Mouse (Mus musculus): ENCODE results near the gene Syt13. TPM values are rescaled to one million over a fixed set of nuclear protein-coding genes. Genes with fewer than 3 reads are reported as not detected.

Gene Syt13
- 7.8 and 8.9 TPM in 2 replicates for polyA plus RNA-seq (2015; fragmentation: Nextera tagmentation; extraction: Ambion mirVana)

- H3K9me3 ChIP-seq, result no peaks in the 10 kb centered on the region
- H3K9ac ChIP-seq, result peak within 1 kb of the TSS; percentile 70
- H3K4me1 ChIP-seq, result peaks cover 53% of the 10 kb centered on the region
- H3K27me3 ChIP-seq, result peaks cover 63% of the 10 kb centered on the region
- WGBS, result under 1% methylated on average over 38 of the region's 38 CpGs
- H3K27ac ChIP-seq, result no peak within 1 kb of the TSS
- peak within 1 kb of the TSS; percentile 49 for H3K4me3 ChIP-seq
- ATAC-seq (ENCODE audit: low FRiP score, low read depth), result peak; percentile 22; the same call in 1 of the 2 replicates
- H3K4me2 ChIP-seq (replicated peaks), result peak within 1 kb of the TSS; percentile 86
- no peaks in the 10 kb centered on the region for H3K36me3 ChIP-seq
Observed at GRCm38 (mm10) chr2:92914933-92915553, at the start of gene Syt13. Gene Syt13, plus strand, starts transcription at chr2:92915098.

GRCm38 (mm10) chr2:92866616-92867015 is 48.3 kb upstream of the Syt13 start:
- WGBS, result 3% methylated on average over 2 of the region's 2 CpGs
- ATAC-seq (ENCODE audit: low FRiP score, low read depth), result no peak

GRCm38 (mm10) chr2:92870139-92870836 is 44.6 kb upstream of the Syt13 start:
- Histone ChIP-seq H3K4me1 (peaks cover 16% of the 10 kb centered on the region), H3K9me3 (no peaks in the 10 kb centered on the region), H3K27ac (no peak overlapping the region), H3K27me3 (peaks cover 26% of the 10 kb centered on the region), H3K4me3 (no peak overlapping the region), H3K36me3 (no peaks in the 10 kb centered on the region), H3K9ac (no peak overlapping the region), H3K4me2 (replicated peaks) (no peak overlapping the region)
- WGBS, result 20% methylated on average over 10 of the region's 10 CpGs
- ATAC-seq (ENCODE audit: low FRiP score, low read depth), result no peak

More at GRCm38 (mm10) chr2:92866616-92867015, 48.3 kb upstream of the Syt13 start:
- no peak overlapping the region for H3K4me3 ChIP-seq
- H3K4me2 ChIP-seq (replicated peaks), result no peak overlapping the region
- peaks cover 15% of the 10 kb centered on the region for H3K4me1 ChIP-seq
- H3K27me3 ChIP-seq, result peaks cover 12% of the 10 kb centered on the region; the same call in 1 of the 2 replicates
- no peak overlapping the region for H3K9ac ChIP-seq
- H3K9me3 ChIP-seq, result peaks cover 9% of the 10 kb centered on the region
- H3K36me3 ChIP-seq, result no peaks in the 10 kb centered on the region
- H3K27ac ChIP-seq, result no peak overlapping the region

GRCm38 (mm10) chr2:92871093-92871686 is 43.7 kb upstream of the Syt13 start:
- Histone ChIP-seq H3K36me3 (no peaks in the 10 kb centered on the region), H3K9me3 (no peaks in the 10 kb centered on the region), H3K4me3 (no peak overlapping the region), H3K4me1 (peaks cover 16% of the 10 kb centered on the region), H3K4me2 (replicated peaks) (no peak overlapping the region), H3K27me3 (peaks cover 29% of the 10 kb centered on the region), H3K9ac (no peak overlapping the region), H3K27ac (no peak overlapping the region)
- no peak for ATAC-seq (ENCODE audit: low FRiP score, low read depth)
- 16% methylated on average over 7 of the region's 7 CpGs for WGBS

GRCm38 (mm10) chr2:92872652-92873051 is 42.2 kb upstream of the Syt13 start:
- no peaks in the 10 kb centered on the region for H3K36me3 ChIP-seq
- H3K9ac ChIP-seq, result no peak overlapping the region
- no peak overlapping the region for H3K27ac ChIP-seq
- no peak overlapping the region for H3K4me2 ChIP-seq (replicated peaks)
- H3K9me3 ChIP-seq, result no peaks in the 10 kb centered on the region
- H3K4me3 ChIP-seq, result no peak overlapping the region
- peaks cover 29% of the 10 kb centered on the region for H3K27me3 ChIP-seq
- no peak for ATAC-seq (ENCODE audit: low FRiP score, low read depth)
- H3K4me1 ChIP-seq, result peaks cover 16% of the 10 kb centered on the region
- WGBS, result 84% methylated on average over 4 of the region's 4 CpGs

GRCm38 (mm10) chr2:92874592-92874991 is 40.3 kb upstream of the Syt13 start:
- no peak overlapping the region for H3K9ac ChIP-seq
- H3K36me3 ChIP-seq, result no peaks in the 10 kb centered on the region
- H3K27me3 ChIP-seq, result peaks cover 27% of the 10 kb centered on the region
- no peak overlapping the region for H3K27ac ChIP-seq
- no peak overlapping the region for H3K4me2 ChIP-seq (replicated peaks)
- ATAC-seq (ENCODE audit: low FRiP score, low read depth), result no peak
- no peaks in the 10 kb centered on the region for H3K9me3 ChIP-seq
- H3K4me3 ChIP-seq, result no peak overlapping the region
- WGBS, result 81% methylated on average over 1 of the region's 1 CpGs
- peaks cover 16% of the 10 kb centered on the region for H3K4me1 ChIP-seq

- 53% methylated on average over 3 of the region's 3 CpGs for WGBS
- H3K9ac ChIP-seq, result no peak overlapping the region
- H3K4me2 ChIP-seq (replicated peaks), result no peak overlapping the region
- no peaks in the 10 kb centered on the region for H3K9me3 ChIP-seq
- H3K27ac ChIP-seq, result no peak overlapping the region
- no peak overlapping the region for H3K4me3 ChIP-seq
- H3K4me1 ChIP-seq, result no peaks in the 10 kb centered on the region
- no peaks in the 10 kb centered on the region for H3K36me3 ChIP-seq
- no peak for ATAC-seq (ENCODE audit: low FRiP score, low read depth)
- peaks cover 27% of the 10 kb centered on the region for H3K27me3 ChIP-seq
Observed at GRCm38 (mm10) chr2:92877488-92877887, 37.4 kb upstream of the Syt13 start.

GRCm38 (mm10) chr2:92883039-92883911 is 31.6 kb upstream of the Syt13 start:
- Histone ChIP-seq H3K4me1 (peaks cover 6% of the 10 kb centered on the region; the same call in 1 of the 2 replicates), H3K4me3 (no peak overlapping the region), H3K36me3 (no peaks in the 10 kb centered on the region), H3K4me2 (replicated peaks) (peak overlapping the region; percentile 44), H3K9me3 (no peaks in the 10 kb centered on the region), H3K27me3 (peaks cover 16% of the 10 kb centered on the region), H3K9ac (no peak overlapping the region), H3K27ac (no peak overlapping the region)
- peak; percentile 41 for ATAC-seq (ENCODE audit: low FRiP score, low read depth)
- WGBS, result 3% methylated on average over 15 of the region's 15 CpGs

GRCm38 (mm10) chr2:92883912-92884243 is 31.0 kb upstream of the Syt13 start:
- ATAC-seq (ENCODE audit: low FRiP score, low read depth), result 0 out of 2 replicates have a peak, but pooled peaks have one; percentile 16
- no peak overlapping the region for H3K27ac ChIP-seq
- H3K27me3 ChIP-seq, result peaks cover 16% of the 10 kb centered on the region
- no peak overlapping the region for H3K9ac ChIP-seq
- 18% methylated on average over 2 of the region's 2 CpGs for WGBS
- H3K4me2 ChIP-seq (replicated peaks), result peak overlapping the region; percentile 44; the same call in 1 of the 2 replicates
- H3K36me3 ChIP-seq, result no peaks in the 10 kb centered on the region
- peaks cover 11% of the 10 kb centered on the region; the same call in 1 of the 2 replicates for H3K4me1 ChIP-seq
- no peaks in the 10 kb centered on the region for H3K9me3 ChIP-seq
- H3K4me3 ChIP-seq, result no peak overlapping the region

GRCm38 (mm10) chr2:92884976-92885375 is 29.9 kb upstream of the Syt13 start:
- H3K27me3 ChIP-seq, result peaks cover 11% of the 10 kb centered on the region; the same call in 1 of the 2 replicates
- ATAC-seq (ENCODE audit: low FRiP score, low read depth), result no peak
- no peak overlapping the region for H3K4me3 ChIP-seq
- H3K27ac ChIP-seq, result no peak overlapping the region
- H3K4me2 ChIP-seq (replicated peaks), result no peak overlapping the region
- 72% methylated on average over 6 of the region's 6 CpGs for WGBS
- H3K4me1 ChIP-seq, result peaks cover 16% of the 10 kb centered on the region; the same call in 1 of the 2 replicates
- H3K36me3 ChIP-seq, result no peaks in the 10 kb centered on the region
- H3K9ac ChIP-seq, result no peak overlapping the region
- no peaks in the 10 kb centered on the region for H3K9me3 ChIP-seq

- 81% methylated on average over 3 of the region's 3 CpGs for WGBS
- H3K9ac ChIP-seq, result no peak overlapping the region
Observed at GRCm38 (mm10) chr2:92886862-92887261, 28.0 kb upstream of the Syt13 start.

More at GRCm38 (mm10) chr2:92886862-92887261, 28.0 kb upstream of the Syt13 start:
- Histone ChIP-seq H3K27me3 (0 out of 2 replicates have a peak, but pooled peaks cover 5% of the 10 kb centered on the region), H3K4me1 (peaks cover 28% of the 10 kb centered on the region), H3K27ac (no peak overlapping the region), H3K4me2 (replicated peaks) (no peak overlapping the region), H3K4me3 (no peak overlapping the region), H3K36me3 (no peaks in the 10 kb centered on the region), H3K9me3 (no peaks in the 10 kb centered on the region)
- no peak for ATAC-seq (ENCODE audit: low FRiP score, low read depth)
